In the genomic region with DNA sequence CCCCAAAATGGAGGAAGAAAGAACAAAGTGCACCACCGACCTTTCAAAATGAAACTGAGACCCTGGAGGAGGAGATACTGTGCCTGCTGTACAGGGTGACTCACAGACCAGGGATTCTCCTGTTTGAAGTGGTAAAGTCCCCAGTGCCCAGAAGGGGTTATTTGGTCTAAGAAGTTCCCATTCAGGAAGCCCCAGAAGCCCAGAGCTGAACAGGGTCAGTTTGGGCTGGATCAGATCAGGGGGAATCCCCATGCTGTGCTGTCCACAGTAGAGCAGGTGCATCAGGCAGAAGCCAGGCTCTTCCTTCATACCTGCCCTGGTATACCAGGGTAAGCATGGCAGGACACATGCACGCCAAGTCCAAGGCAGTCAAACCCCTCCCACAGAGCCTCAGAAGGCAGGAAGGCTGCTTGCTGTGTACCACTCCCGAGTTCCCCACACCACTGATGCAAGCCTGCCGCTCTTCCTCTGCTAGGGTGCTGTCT, we compare ENCODE assay signal across 13 mouse cellular contexts. TPM values are rescaled to one million over a fixed set of nuclear protein-coding genes. Genes with fewer than 3 reads are reported as not detected.
DNase-seq lines count a peak whose midpoint lies in the region; ATAC-seq and TF ChIP-seq lines count a peak whose summit lies in the region.
"Had no signal": no experiment of that assay in that cellular context is flagged by ENCODE, and none has a peak within 500 bp of the region (broad histone marks: within the 10 kb centered on the region; RNA-seq: fewer than 3 reads in every experiment).

No protein-coding gene starts in this region.

- in situ Hi-C loops in CH12.LX (cut with MboI; ENCODE audit: low pct_ligation_motif_present, low pct_unique_long_range_greater_than_20kb, low sequenced_read_pairs) = loop anchor here (25.0 kb wide), 1 partner anchor 550 kb away; a partner anchor contains a TSS

- WGBS in hindbrain, embryonic 10.5 days = 66% methylated on average over 4 of the region's 4 CpGs
- 64% methylated on average over 4 of the region's 4 CpGs for WGBS in hindbrain, embryonic 16.5 days
- 68% methylated on average over 4 of the region's 4 CpGs for WGBS in heart, embryonic 14.5 days

- no peak overlapping the region for H3K4me2 ChIP-seq in hindbrain, embryonic 16.5 days (ENCODE audit: low read length)
- peak overlapping the region; percentile 80 for H3K4me2 ChIP-seq in CH12.LX (ENCODE audit: insufficient read depth, low read depth, poor library complexity, severe bottlenecking)
- 0 out of 2 replicates have a peak overlapping the region, but pooled peaks have one; percentile 1 for H3K4me2 ChIP-seq in heart, embryonic 14.5 days (ENCODE audit: low read length)
- H3K4me2 ChIP-seq: neural tube, embryonic 13.5 days had no signal

- 0 out of 2 replicates have a peak, but pooled peaks cover 6% of the 10 kb centered on the region for H3K27me3 ChIP-seq in hindbrain, embryonic 10.5 days (ENCODE audit: insufficient read depth, poor library complexity, severe bottlenecking)
- H3K27me3 ChIP-seq in hindbrain, embryonic 16.5 days (replicated peaks; ENCODE audit: control insufficient read depth, insufficient read depth, low read length) = no peaks in the 10 kb centered on the region
- no peaks in the 10 kb centered on the region for H3K27me3 ChIP-seq in CH12.LX (replicated peaks)
- H3K27me3 ChIP-seq in heart, embryonic 14.5 days (ENCODE audit: control insufficient read depth, insufficient read depth, low read length) = no peaks in the 10 kb centered on the region
- H3K27me3 ChIP-seq: neural tube, embryonic 13.5 days had no signal

- H3K27ac ChIP-seq in hindbrain, embryonic 10.5 days = peak overlapping the region; percentile 66
- H3K27ac ChIP-seq in hindbrain, embryonic 16.5 days (ENCODE audit: low read depth, low read length) = no peak overlapping the region
- H3K27ac ChIP-seq in CH12.LX (ENCODE audit: insufficient read depth, low read depth) = peak overlapping the region; percentile 92
- H3K27ac ChIP-seq in heart, embryonic 14.5 days (replicated peaks in 1 of 2; ENCODE audit: control insufficient read depth in 1 of 2, insufficient read depth in 1 of 2, low read depth in 2 of 2, low read length in 2 of 2) = no peak overlapping the region
- H3K27ac ChIP-seq: neural tube, embryonic 13.5 days had no signal

- no peak for DNase-seq in hindbrain, embryonic 10.5 days (ENCODE audit: low spot score)
- peak; percentile 65 for DNase-seq in CH12.LX (ENCODE audit: extremely low read depth)
- DNase-seq in layer of hippocampus, adult 9-11 months = no peak
- DNase-seq in left cerebral cortex, postnatal 14 days (ENCODE audit: low spot score in 2 of 2) = no peak
- DNase-seq in adrenal gland, adult 8-10 months = no peak
- DNase-seq: kidney, postnatal 4 days had no signal

- no peaks in the 10 kb centered on the region for H3K9me3 ChIP-seq in hindbrain, embryonic 10.5 days
- no peaks in the 10 kb centered on the region for H3K9me3 ChIP-seq in hindbrain, embryonic 16.5 days (ENCODE audit: control insufficient read depth, low read length)
- no peaks in the 10 kb centered on the region for H3K9me3 ChIP-seq in CH12.LX (replicated peaks; ENCODE audit: low read length)
- no peaks in the 10 kb centered on the region for H3K9me3 ChIP-seq in heart, embryonic 14.5 days (ENCODE audit: control insufficient read depth, low read length)
- H3K9me3 ChIP-seq: G1E; neural tube, embryonic 13.5 days had no signal

- TF ChIP-seq EP300 in CH12.LX (IDR thresholded peaks at IDR 0.05; ENCODE audit: low read length) = peak; percentile 87

- no peak; the same call in 1 of the 2 replicates for TF ChIP-seq RAD21 in CH12.LX (IDR thresholded peaks at IDR 0.05; ENCODE audit: low read depth, low read length)

- dilution Hi-C loops in CH12.LX (cut with MboI; ENCODE audit: extremely low pct_ligation_motif_present, extremely low pct_unique_long_range_greater_than_20kb, low sequenced_read_pairs) = no loop called here

- H3K9ac ChIP-seq in hindbrain, embryonic 16.5 days (ENCODE audit: low read depth, low read length) = no peak overlapping the region
- peak overlapping the region; percentile 62; the same call in 1 of the 2 replicates for H3K9ac ChIP-seq in CH12.LX (ENCODE audit: insufficient read depth, low read depth)
- peak overlapping the region; percentile 26; the same call in 1 of the 2 replicates for H3K9ac ChIP-seq in heart, embryonic 14.5 days (ENCODE audit: low read length)
- H3K9ac ChIP-seq: neural tube, embryonic 13.5 days had no signal

- peak; percentile 41 for TF ChIP-seq POLR2A in CH12.LX (IDR thresholded peaks at IDR 0.05; ENCODE audit: low read depth, low read length)

- ATAC-seq in hindbrain, embryonic 16.5 days = no peak
- ATAC-seq in heart, embryonic 14.5 days (ENCODE audit: insufficient number of reproducible peaks, insufficient read depth, low FRiP score, low read depth) = no peak
- ATAC-seq in megakaryocyte progenitor cell, adult 5-6 weeks (replicated peaks; ENCODE audit: poor library complexity) = peak; percentile 32

- H3K79me2 ChIP-seq in CH12.LX (replicated peaks; ENCODE audit: control insufficient read depth, extremely low read depth, insufficient read depth, poor library complexity, severe bottlenecking) = peaks cover 57% of the 10 kb centered on the region

- peaks cover 15% of the 10 kb centered on the region for H3K4me1 ChIP-seq in hindbrain, embryonic 10.5 days (replicated peaks)
- 0 out of 2 replicates have a peak, but pooled peaks cover under 1% of the 10 kb centered on the region for H3K4me1 ChIP-seq in hindbrain, embryonic 16.5 days (ENCODE audit: control insufficient read depth, insufficient read depth, low read depth, low read length)
- peaks cover 50 to 76% of the 10 kb centered on the region in 2 experiments for H3K4me1 ChIP-seq in CH12.LX (ENCODE audit: control insufficient read depth in 1 of 2, insufficient read depth in 2 of 2)
- peaks cover 47 to 51% of the 10 kb centered on the region in 2 experiments for H3K4me1 ChIP-seq in heart, embryonic 14.5 days (ENCODE audit: control insufficient read depth in 2 of 2, insufficient read depth in 2 of 2, low read length in 2 of 2)

- H3K4me3 ChIP-seq in hindbrain, embryonic 10.5 days = no peak overlapping the region
- H3K4me3 ChIP-seq in hindbrain, embryonic 16.5 days (ENCODE audit: low read length) = no peak overlapping the region
- H3K4me3 ChIP-seq in CH12.LX (replicated peaks in 1 of 3; ENCODE audit: low read depth in 2 of 3, low read length in 2 of 3, poor library complexity in 1 of 3) = peak overlapping the region; percentile 76 to 98 (median 76)
- no peak overlapping the region for H3K4me3 ChIP-seq in heart, embryonic 14.5 days (ENCODE audit: control insufficient read depth in 1 of 2, insufficient read depth in 1 of 2, low read depth in 1 of 2, low read length in 2 of 2)
- H3K4me3 ChIP-seq: neural tube, embryonic 13.5 days had no signal

- no peaks in the 10 kb centered on the region for H3K36me3 ChIP-seq in hindbrain, embryonic 10.5 days
- no peaks in the 10 kb centered on the region for H3K36me3 ChIP-seq in hindbrain, embryonic 16.5 days (ENCODE audit: control insufficient read depth, insufficient read depth, low read length)
- H3K36me3 ChIP-seq in CH12.LX (replicated peaks in 1 of 2; ENCODE audit: control insufficient read depth in 1 of 2, insufficient read depth in 1 of 2, low read length in 1 of 2) = peaks cover 19 to 48% of the 10 kb centered on the region in 2 experiments
- no peaks in the 10 kb centered on the region for H3K36me3 ChIP-seq in heart, embryonic 14.5 days (ENCODE audit: control insufficient read depth, insufficient read depth, low read length)
- H3K36me3 ChIP-seq: G1E; neural tube, embryonic 13.5 days had no signal

- intact Hi-C loops in left cerebral cortex, postnatal 14 days (cut with DNase I) = no loop called here

- no peak for TF ChIP-seq CTCF in CH12.LX (conservative IDR thresholded peaks at IDR 0.05 in 1 of 2, IDR thresholded peaks at IDR 0.05 in 1 of 2; ENCODE audit: low read depth in 2 of 2, low read length in 2 of 2)

RNA-seq across cellular contexts. Expression of a gene that starts 2.0 kb away (rescaled TPM):
- polyA plus RNA-seq in hindbrain, embryonic 10.5 days (2016; fragmentation: Nextera tagmentation; extraction: Ambion mirVana) = 17.9 and 19.4 TPM in 2 replicates
- 5.5 and 6.0 TPM in 2 replicates for polyA plus RNA-seq in hindbrain, embryonic 16.5 days (2015; fragmentation: Nextera tagmentation; extraction: Ambion mirVana)
- total RNA-seq in CH12.LX (2012; rRNA removed) (314 and 364 TPM in 2 replicates), CH12.LX (2014; rRNA removed) (367 and 377 TPM in 2 replicates)
- 715 and 732 TPM in 2 replicates for polyA plus RNA-seq in CH12.LX (2012; ENCODE audit: insufficient read length, low read depth)
- 48.6 and 49.3 TPM in 2 replicates for polyA plus RNA-seq in heart, embryonic 14.5 days (2014; fragmentation: Nextera tagmentation; extraction: Ambion mirVana)
- 45.9 and 75.5 TPM in 2 replicates for total RNA-seq in megakaryocyte progenitor cell, adult 5-6 weeks (2015)
- 65.5 and 67.5 TPM in 2 replicates for total RNA-seq in megakaryocyte progenitor cell, adult 5-6 weeks (2017)
- 1 to 10 TPM; 6.4 to 7.7 TPM for total RNA-seq in left cerebral cortex, postnatal 14 days (2021)
- total RNA-seq in adrenal gland, adult 8-10 months (2022) = 10 to 100 TPM; 18.1 to 31.9 (median 21.4) TPM

RNA-seq across cellular contexts. Expression of a gene that starts 21.0 kb away (rescaled TPM):
- 1.2 and 1.3 TPM in 2 replicates for polyA plus RNA-seq in hindbrain, embryonic 10.5 days (2016; fragmentation: Nextera tagmentation; extraction: Ambion mirVana)
- polyA plus RNA-seq in hindbrain, embryonic 16.5 days (2015; fragmentation: Nextera tagmentation; extraction: Ambion mirVana) = 2.0 and 22.5 TPM in 2 replicates
- total RNA-seq in CH12.LX (2012; rRNA removed) (35.0 and 50.1 TPM in 2 replicates), CH12.LX (2014; rRNA removed) (74.0 and 77.4 TPM in 2 replicates)
- 88.1 and 154 TPM in 2 replicates for polyA plus RNA-seq in CH12.LX (2012; ENCODE audit: insufficient read length, low read depth)
- polyA plus RNA-seq in heart, embryonic 14.5 days (2014; fragmentation: Nextera tagmentation; extraction: Ambion mirVana) = 24.1 and 31.7 TPM in 2 replicates
- total RNA-seq in megakaryocyte progenitor cell, adult 5-6 weeks (2015) = 6.0 and 8.0 TPM in 2 replicates
- total RNA-seq in megakaryocyte progenitor cell, adult 5-6 weeks (2017) = 2.4 and 7.7 TPM in 2 replicates
- total RNA-seq in left cerebral cortex, postnatal 14 days (2021) = under 1 TPM in 1 of 2 experiments, not detected in 1; 0.74 TPM
- total RNA-seq in adrenal gland, adult 8-10 months (2022) = 1 to 10 TPM in 1 of 4 experiments, under 1 TPM in 3; 0.43 to 1.1 (median 0.85) TPM
- polyA plus RNA-seq: testis, adult 2 months had no signal

RNA-seq across cellular contexts. Expression of a gene that starts 28.0 kb away (rescaled TPM):
- polyA plus RNA-seq in hindbrain, embryonic 10.5 days (2016; fragmentation: Nextera tagmentation; extraction: Ambion mirVana) = not detected in 2 replicates
- not detected in 2 replicates for polyA plus RNA-seq in hindbrain, embryonic 16.5 days (2015; fragmentation: Nextera tagmentation; extraction: Ambion mirVana)
- total RNA-seq in CH12.LX (2012; rRNA removed) = not detected in 2 replicates
- total RNA-seq in CH12.LX (2014; rRNA removed) = not detected in 2 replicates
- not detected in 2 replicates for polyA plus RNA-seq in CH12.LX (2012; ENCODE audit: insufficient read length, low read depth)
- polyA plus RNA-seq in heart, embryonic 14.5 days (2014; fragmentation: Nextera tagmentation; extraction: Ambion mirVana) = not detected in 2 replicates
- not detected in 2 replicates for total RNA-seq in megakaryocyte progenitor cell, adult 5-6 weeks (2015)
- not detected in 2 replicates for total RNA-seq in megakaryocyte progenitor cell, adult 5-6 weeks (2017)
- under 1 TPM in 1 of 2 experiments, not detected in 1; 0.44 TPM for total RNA-seq in left cerebral cortex, postnatal 14 days (2021)
- 1 to 10 TPM in 1 of 4 experiments, not detected in 3; 1.2 TPM for total RNA-seq in adrenal gland, adult 8-10 months (2022)
- polyA plus RNA-seq: embryonic facial prominence, embryonic 11.5 days; G1E; neural tube, embryonic 13.5 days had no signal

RNA-seq across cellular contexts. Expression of a gene that starts 36.0 kb away (rescaled TPM):
- 1.1 and 3.0 TPM in 2 replicates for polyA plus RNA-seq in hindbrain, embryonic 10.5 days (2016; fragmentation: Nextera tagmentation; extraction: Ambion mirVana)
- polyA plus RNA-seq in hindbrain, embryonic 16.5 days (2015; fragmentation: Nextera tagmentation; extraction: Ambion mirVana) = 3.1 and 25.7 TPM in 2 replicates
- total RNA-seq in CH12.LX (2012; rRNA removed) (1.5 and 3.1 TPM in 2 replicates), CH12.LX (2014; rRNA removed) (3.3 and 4.1 TPM in 2 replicates)
- polyA plus RNA-seq in CH12.LX (2012; ENCODE audit: insufficient read length, low read depth) = 13.3 and 16.9 TPM in 2 replicates
- 3.9 and 5.8 TPM in 2 replicates for polyA plus RNA-seq in heart, embryonic 14.5 days (2014; fragmentation: Nextera tagmentation; extraction: Ambion mirVana)
- 0.20 TPM in 1 of 2 replicates, not detected in the other for total RNA-seq in megakaryocyte progenitor cell, adult 5-6 weeks (2015)
- total RNA-seq in megakaryocyte progenitor cell, adult 5-6 weeks (2017) = not detected in 2 replicates
- not detected for total RNA-seq in left cerebral cortex, postnatal 14 days (2021)
- total RNA-seq in adrenal gland, adult 8-10 months (2022) = 1 to 10 TPM in 3 of 4 experiments, not detected in 1; 1.1 to 1.5 (median 1.3) TPM
- total RNA-seq: G1E had no signal
- polyA plus RNA-seq: G1E; testis, adult 2 months had no signal

Comparison
In these comparisons a context has a peak if more than half of its experiments do, and no peak if none do; other contexts are left out.
1. H3K27ac ChIP-seq: peak in hindbrain, embryonic 10.5 days (single experiment) and CH12.LX (single experiment); none in hindbrain, embryonic 16.5 days (single experiment) and heart, embryonic 14.5 days (0 of 2).
2. H3K4me3 ChIP-seq: peak in CH12.LX (3 of 3); none in hindbrain, embryonic 10.5 days (single experiment), hindbrain, embryonic 16.5 days (single experiment) and heart, embryonic 14.5 days (0 of 2).
3. RNA of a gene that starts 2.0 kb away (total RNA-seq): 314 to 377 TPM in CH12.LX; 45.9 to 75.5 TPM in megakaryocyte progenitor cell, adult 5-6 weeks, 18.1 to 31.9 TPM in adrenal gland, adult 8-10 months and 6.4 to 7.7 TPM in left cerebral cortex, postnatal 14 days; every median in the first group is over 4 times any median in the second.
4. RNA of a gene that starts 21.0 kb away (total RNA-seq): 35.0 to 77.4 TPM in CH12.LX; 2.4 to 8.0 TPM in megakaryocyte progenitor cell, adult 5-6 weeks, 0.43 to 1.1 TPM in adrenal gland, adult 8-10 months and 0.74 TPM in left cerebral cortex, postnatal 14 days; every median in the first group is over 4 times any median in the second.